Comparison of ENCODE assay signal across 11 mouse cellular contexts in genomic region chr12:106963762-106964161, GRCm38 (mm10).
DNase-seq lines count a peak whose midpoint lies in the region; TF ChIP-seq lines count a peak whose summit lies in the region.
"Had no signal": no experiment of that assay in that cellular context is flagged by ENCODE, and none has a peak within 500 bp of the region (broad histone marks: within the 10 kb centered on the region; RNA-seq: fewer than 3 reads in every experiment).

No protein-coding gene starts in this region.

- peak; percentile 45 for TF ChIP-seq CTCF in gastrocnemius, adult 2 months (IDR thresholded peaks at IDR 0.05)
- TF ChIP-seq CTCF in lung, adult 2 months (IDR thresholded peaks at IDR 0.05; ENCODE audit: insufficient read depth, low read length) = peak; percentile 40

- no peaks in the 10 kb centered on the region for H3K4me1 ChIP-seq in lung, adult 2 months (ENCODE audit: control insufficient read depth, insufficient read depth, low read length)
- H3K4me1 ChIP-seq: forebrain, embryonic 13.5 days; heart, embryonic 15.5 days had no signal

- no peak overlapping the region for H3K4me3 ChIP-seq in gastrocnemius, adult 2 months
- H3K4me3 ChIP-seq in lung, adult 2 months (replicated peaks; ENCODE audit: extremely low read depth, low read depth, low read length) = no peak overlapping the region
- H3K4me3 ChIP-seq: forebrain, embryonic 13.5 days; heart, embryonic 15.5 days had no signal

- no peak overlapping the region for H3K27ac ChIP-seq in gastrocnemius, adult 2 months
- H3K27ac ChIP-seq: forebrain, embryonic 13.5 days; heart, embryonic 15.5 days had no signal

- WGBS in lung, adult 2 months = 57% methylated on average over 5 of the region's 5 CpGs

- TF ChIP-seq POLR2A in lung, adult 2 months (IDR thresholded peaks at IDR 0.05; ENCODE audit: borderline replicate concordance, extremely low read depth, low read depth, low read length) = no peak

- DNase-seq in gastrocnemius, adult 2 months = no peak
- no peak for DNase-seq in gastrocnemius, postnatal 14 days
- DNase-seq in lung, adult 2 months = no peak
- no peak for DNase-seq in lung, postnatal 10 days
- peak; percentile 82 for DNase-seq in ZHBTc4 (ENCODE audit: low read depth, low spot score)
- peak; percentile 30 for DNase-seq in thymus, postnatal 0 days (ENCODE audit: low spot score)
- no peak for DNase-seq in adrenal gland, adult (ENCODE audit: inconsistent age in 2 of 2, low spot score in 1 of 2)
- DNase-seq in left cerebral cortex, postnatal 36 days (ENCODE audit: low spot score in 2 of 2) = no peak
- DNase-seq: cerebellum, adult 8-10 months had no signal

- intact Hi-C loops in gastrocnemius, adult 2 months (cut with DNase I) = no loop called here
- intact Hi-C loops in gastrocnemius, postnatal 14 days (cut with DNase I; ENCODE audit: low total_unique reads) = no loop called here
- intact Hi-C loops in left cerebral cortex, postnatal 36 days (cut with DNase I) = no loop called here

Comparison
In these comparisons a context has a peak if more than half of its experiments do, and no peak if none do; other contexts are left out.
1. DNase-seq: peak in ZHBTc4 (single experiment) and thymus, postnatal 0 days (single experiment); none in gastrocnemius, adult 2 months (single experiment), gastrocnemius, postnatal 14 days (single experiment), lung, adult 2 months (single experiment), lung, postnatal 10 days (single experiment), adrenal gland, adult (0 of 2) and left cerebral cortex, postnatal 36 days (0 of 2).